In genomic region chr19:47585772-47586171, GRCm38 (mm10) we compare ENCODE assay signal across 1 mouse cellular context.
TF ChIP-seq lines count a peak whose summit lies in the region.

No protein-coding gene starts in this region.

TF ChIP-seq in CH12.LX, 34 proteins besides CTCF, POLR2A, EP300 and RAD21:
- TF ChIP-seq NELFE (IDR thresholded peaks at IDR 0.05; ENCODE audit: low read depth, low read length) (no peak), ZNF384 (IDR thresholded peaks at IDR 0.05; ENCODE audit: low read depth, low read length) (peak; percentile 63), ETS1 (conservative IDR thresholded peaks at IDR 0.05; ENCODE audit: low read depth, low read length) (no peak)
